Mouse (Mus musculus): ENCODE measurements around the gene Cdk13. TPM values are rescaled to one million over a fixed set of nuclear protein-coding genes. Genes with fewer than 3 reads are reported as not detected.

Gene Cdk13
- polyA plus RNA-seq, 1 experiment: 272 TPM

DNA sequence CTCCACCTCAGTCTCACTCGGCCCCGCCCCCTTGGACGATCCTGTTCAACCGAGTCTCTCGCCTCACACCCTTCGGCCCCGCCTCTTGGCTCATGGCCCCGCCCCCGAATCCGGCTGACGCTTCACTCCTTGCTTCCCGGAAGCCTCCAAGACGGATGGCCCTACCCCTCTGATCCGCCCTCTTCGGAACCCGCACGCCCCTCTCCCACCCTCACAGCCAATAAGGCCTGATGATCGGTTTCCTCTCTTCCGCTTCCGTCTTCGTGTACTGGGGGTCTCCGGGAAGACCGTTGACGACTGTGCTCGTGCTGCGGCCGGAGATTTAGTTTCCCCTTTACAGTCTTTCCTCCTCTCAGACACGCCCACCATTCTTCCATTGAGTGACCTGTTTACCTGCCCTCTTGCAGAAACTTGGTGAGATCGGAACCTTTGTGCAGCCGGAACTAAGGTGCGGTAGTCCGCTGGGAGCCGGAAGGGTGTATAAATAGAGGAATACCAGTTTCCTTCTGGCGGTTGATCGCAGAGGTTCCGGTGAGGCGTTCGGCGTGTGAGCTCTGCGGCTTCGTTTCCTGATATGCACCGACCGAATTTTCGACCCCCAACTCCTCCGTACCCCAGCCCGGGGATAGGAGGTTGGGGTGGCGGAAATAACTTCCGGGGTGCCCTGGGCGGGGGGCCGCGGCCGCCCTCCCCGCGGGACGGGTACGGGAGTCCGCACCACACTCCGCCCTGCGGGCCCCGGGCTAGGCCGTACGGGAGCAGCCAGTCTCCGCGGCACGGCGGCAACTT is 109.8 kb downstream of the Cdk13 start, which contains the start of the genes Mplkip and Sugct:
Gene Mplkip, plus strand, starts transcription at position 282 of the 789 bp plus-strand sequence.
Gene Sugct, minus strand, starts transcription at position 643 of the 789 bp plus-strand sequence.
- no peak for TF ChIP-seq GATA1 (IDR thresholded peaks at IDR 0.05; ENCODE audit: low read length)

DNA sequence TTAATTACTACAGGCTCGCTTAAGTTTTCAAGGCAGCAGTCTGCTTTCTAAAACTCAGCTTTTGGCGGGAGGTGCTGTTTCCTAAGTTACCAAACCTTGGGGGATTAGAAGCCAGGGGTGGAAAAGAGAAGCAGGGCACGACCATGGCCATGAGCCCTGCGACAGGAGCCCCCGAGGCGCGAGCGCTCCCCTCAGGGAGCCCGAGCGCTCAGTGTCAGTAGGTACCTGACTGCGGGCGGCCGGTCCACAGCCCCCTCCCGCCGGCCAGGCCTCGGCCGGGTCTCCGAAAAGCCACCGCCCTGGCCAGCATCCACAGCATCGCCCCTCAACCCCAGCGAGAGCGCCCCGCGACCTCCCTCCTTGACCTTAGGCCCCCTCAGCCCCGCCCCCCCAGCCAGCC is 110.5 kb downstream of the Cdk13 start:
- TF ChIP-seq GATA1 (IDR thresholded peaks at IDR 0.05; ENCODE audit: low read length): no peak

DNA sequence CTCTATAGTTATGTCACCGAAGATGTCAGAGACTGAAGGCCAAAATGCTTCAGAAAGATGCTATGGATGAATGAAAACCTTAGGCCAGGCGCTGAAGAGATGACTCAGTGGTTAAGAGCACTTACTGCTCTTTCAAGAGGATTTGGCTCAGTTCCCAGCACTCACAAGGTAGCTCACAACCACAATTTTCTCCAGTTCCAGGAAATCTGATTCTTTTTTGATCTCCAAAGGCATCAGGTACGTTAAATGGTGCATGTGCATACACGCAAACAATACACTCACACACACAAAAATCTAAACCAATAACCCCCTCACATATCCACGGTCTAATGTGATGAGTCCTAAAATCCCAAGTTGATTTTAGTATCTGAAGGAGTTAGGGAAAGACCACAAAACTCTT is 111.1 kb downstream of the Cdk13 start:
- no peak for TF ChIP-seq GATA1 (IDR thresholded peaks at IDR 0.05; ENCODE audit: low read length)

DNA sequence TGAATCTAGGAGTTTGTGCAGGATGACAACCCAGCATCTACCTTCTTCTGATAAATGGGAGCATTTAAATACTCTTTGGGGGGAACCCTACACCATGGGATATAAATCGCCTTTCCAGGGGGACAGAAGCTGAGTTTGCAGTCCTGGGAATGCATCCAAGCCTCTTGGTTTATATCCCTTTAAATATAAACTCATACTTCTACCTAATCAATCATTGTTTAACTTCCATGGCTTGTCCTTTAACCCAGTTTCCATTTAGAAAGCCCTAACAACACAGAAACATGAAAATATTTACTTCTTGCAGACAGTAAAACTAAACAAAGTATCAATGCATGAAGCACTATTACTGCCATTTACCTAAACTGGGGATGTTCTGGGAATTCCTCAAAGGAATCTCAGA is 113.5 kb downstream of the Cdk13 start:
- no peak for TF ChIP-seq GATA1 (IDR thresholded peaks at IDR 0.05; ENCODE audit: low read length)

DNA sequence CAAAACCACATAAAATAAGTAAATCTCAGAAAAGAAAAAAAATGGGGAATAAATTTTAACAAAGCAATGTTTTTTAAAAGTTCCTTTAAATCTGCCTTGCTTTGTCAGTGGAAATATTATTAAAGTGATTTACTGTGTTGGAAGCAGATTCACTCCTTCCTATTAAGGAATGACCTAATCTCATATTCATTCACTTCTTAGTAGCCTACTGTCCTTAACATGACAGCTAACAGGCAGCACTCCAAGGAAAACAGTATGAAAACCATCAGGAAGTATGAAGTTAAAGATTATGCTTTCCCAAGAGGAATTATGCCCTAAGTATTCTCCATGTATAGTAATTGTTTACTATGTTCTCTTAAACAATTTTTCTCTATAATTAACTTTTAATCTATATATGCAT is 114.2 kb downstream of the Cdk13 start:
- TF ChIP-seq GATA1 (IDR thresholded peaks at IDR 0.05; ENCODE audit: low read length): no peak

DNA sequence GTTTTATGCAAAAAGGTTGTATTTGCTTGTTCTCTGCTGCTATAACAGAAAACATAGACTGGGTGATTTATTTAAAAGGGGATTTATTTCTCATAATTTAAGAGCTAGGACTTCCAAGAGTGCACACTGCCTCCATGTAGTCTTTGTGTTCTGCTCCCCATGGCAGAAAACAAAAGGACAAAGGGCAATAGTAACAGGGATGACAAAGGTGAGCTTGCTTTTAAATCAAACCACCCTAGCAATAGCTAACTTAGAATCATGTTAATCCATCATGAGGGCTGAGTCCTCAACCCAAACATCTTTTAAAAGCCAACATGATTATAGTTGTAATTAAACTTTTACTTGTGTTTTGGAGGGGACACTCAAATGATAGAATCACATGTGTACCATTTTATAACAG is 115.4 kb downstream of the Cdk13 start:
- no peak for TF ChIP-seq GATA1 (IDR thresholded peaks at IDR 0.05; ENCODE audit: low read length)

DNA sequence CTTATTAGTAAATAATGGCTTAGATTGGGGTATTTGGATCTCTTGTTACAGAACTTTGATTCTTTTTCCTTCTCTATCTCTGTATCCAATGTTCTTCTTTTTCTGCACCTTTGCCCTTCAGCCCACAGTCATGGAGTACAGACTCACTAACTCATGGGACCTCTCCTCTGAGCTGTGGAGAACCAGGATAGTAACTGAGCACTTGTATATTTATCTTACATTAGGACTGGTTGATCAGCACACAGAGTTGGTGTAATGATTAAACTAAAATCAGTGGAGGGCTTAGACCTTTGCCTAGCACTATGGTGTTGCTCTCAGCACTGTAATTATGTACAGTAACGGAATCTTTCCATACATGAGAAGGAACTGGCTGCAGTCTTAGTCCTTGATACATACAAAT is 133.8 kb downstream of the Cdk13 start:
- no peak for TF ChIP-seq GATA1 (IDR thresholded peaks at IDR 0.05; ENCODE audit: low read length)

DNA sequence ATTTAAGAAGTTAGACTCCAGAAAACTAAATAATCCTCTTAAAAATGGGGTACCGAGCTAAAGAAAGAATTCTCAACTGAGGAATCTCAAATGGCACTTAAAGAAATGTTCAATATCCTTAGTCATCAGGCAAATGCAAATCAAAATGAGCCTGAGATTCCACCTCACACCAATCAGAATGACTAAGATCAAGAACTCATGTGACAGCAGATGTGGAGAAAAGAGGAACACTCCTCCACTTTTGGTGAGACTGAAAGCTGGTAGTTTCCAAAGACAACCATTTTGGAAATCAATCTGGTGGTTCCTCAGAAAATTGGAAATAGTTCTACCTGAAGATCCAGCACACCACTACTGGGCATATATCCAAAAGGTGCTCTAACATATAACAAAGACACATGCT is 137.5 kb downstream of the Cdk13 start:
- no peak for TF ChIP-seq GATA1 (IDR thresholded peaks at IDR 0.05; ENCODE audit: low read length)

Other genes starting within 250 kb of the Cdk13 start
- gene Mplkip, start 109.9 kb downstream of the Cdk13 start, polyA plus RNA-seq (2012): 41.4 and 59.6 TPM in 2 replicates
- 1.7 and 2.5 TPM in 2 replicates for gene Sugct, start 109.5 kb downstream of the Cdk13 start, polyA plus RNA-seq (2012)
- gene Rala, start 139.1 kb upstream of the Cdk13 start, polyA plus RNA-seq (2012): 6.5 and 10.2 TPM in 2 replicates
- gene Yae1d1, start 188.3 kb upstream of the Cdk13 start, polyA plus RNA-seq (2012): 9.7 and 14.7 TPM in 2 replicates

Measured in G1E-ER4 (cell line).